ENCODE assay signal across 7 mouse cellular contexts in genomic region chr9:68655018-68656005, GRCm38 (mm10). TPM values are rescaled to one million over a fixed set of nuclear protein-coding genes. Genes with fewer than 3 reads are reported as not detected.
DNase-seq lines count a peak whose midpoint lies in the region; ATAC-seq and TF ChIP-seq lines count a peak whose summit lies in the region.

No protein-coding gene starts in this region.

- no peak for TF ChIP-seq EP300 in liver, embryonic 14.5 days (IDR thresholded peaks at IDR 0.05; ENCODE audit: low read depth)

- H3K9ac ChIP-seq in embryonic facial prominence, embryonic 15.5 days = peak overlapping the region; percentile 79
- peak overlapping the region; percentile 86 for H3K9ac ChIP-seq in heart, embryonic 14.5 days (ENCODE audit: low read length)
- H3K9ac ChIP-seq in kidney, postnatal 0 days (ENCODE audit: low read depth, low read length) = peak overlapping the region; percentile 59
- H3K9ac ChIP-seq in liver, embryonic 14.5 days (replicated peaks) = no peak overlapping the region
- H3K9ac ChIP-seq in neural tube, embryonic 15.5 days (replicated peaks) = peak overlapping the region; percentile 90

- no peak for TF ChIP-seq CTCF in kidney, postnatal 0 days (IDR thresholded peaks at IDR 0.05; ENCODE audit: low read depth)
- TF ChIP-seq CTCF in liver, embryonic 14.5 days (IDR thresholded peaks at IDR 0.05; ENCODE audit: low read depth) = no peak

- peak overlapping the region; percentile 89 for H3K4me3 ChIP-seq in embryonic facial prominence, embryonic 15.5 days (replicated peaks)
- peak overlapping the region; percentile 73 to 91 for H3K4me3 ChIP-seq in heart, embryonic 14.5 days (ENCODE audit: control insufficient read depth in 1 of 2, insufficient read depth in 1 of 2, low read depth in 1 of 2, low read length in 2 of 2)
- H3K4me3 ChIP-seq in kidney, postnatal 0 days (replicated peaks; ENCODE audit: low read depth, low read length) = peak overlapping the region; percentile 66
- H3K4me3 ChIP-seq in liver, embryonic 14.5 days (ENCODE audit: insufficient read depth in 1 of 2, low read depth in 2 of 2, low read length in 2 of 2) = peak overlapping the region; percentile 54 to 66
- peak overlapping the region; percentile 94 for H3K4me3 ChIP-seq in neural tube, embryonic 15.5 days (replicated peaks)

- no peaks in the 10 kb centered on the region for H3K9me3 ChIP-seq in embryonic facial prominence, embryonic 15.5 days (replicated peaks)
- no peaks in the 10 kb centered on the region for H3K9me3 ChIP-seq in heart, embryonic 14.5 days (ENCODE audit: control insufficient read depth, low read length)
- H3K9me3 ChIP-seq in kidney, postnatal 0 days (replicated peaks; ENCODE audit: low read length) = no peaks in the 10 kb centered on the region
- H3K9me3 ChIP-seq in liver, embryonic 14.5 days (ENCODE audit: control insufficient read depth, low read length) = no peaks in the 10 kb centered on the region
- no peaks in the 10 kb centered on the region for H3K9me3 ChIP-seq in neural tube, embryonic 15.5 days (replicated peaks)

- WGBS in embryonic facial prominence, embryonic 15.5 days = under 1% methylated on average over 31 of the region's 31 CpGs
- 2% methylated on average over 31 of the region's 31 CpGs for WGBS in heart, embryonic 14.5 days
- under 1% methylated on average over 31 of the region's 31 CpGs for WGBS in kidney, postnatal 0 days
- WGBS in liver, embryonic 14.5 days (ENCODE audit: insufficient replicate concordance) = 4% methylated on average over 31 of the region's 31 CpGs
- 2% methylated on average over 31 of the region's 31 CpGs for WGBS in neural tube, embryonic 15.5 days

- H3K4me2 ChIP-seq in embryonic facial prominence, embryonic 15.5 days (replicated peaks) = peak overlapping the region; percentile 94
- peak overlapping the region; percentile 99 for H3K4me2 ChIP-seq in heart, embryonic 14.5 days (ENCODE audit: low read length)
- peak overlapping the region; percentile 95 for H3K4me2 ChIP-seq in kidney, postnatal 0 days (ENCODE audit: low read length)
- peak overlapping the region; percentile 61 for H3K4me2 ChIP-seq in liver, embryonic 14.5 days (ENCODE audit: low read depth)
- peak overlapping the region; percentile 96 for H3K4me2 ChIP-seq in neural tube, embryonic 15.5 days

- peak; percentile 92 for DNase-seq in kidney, postnatal 0 days (ENCODE audit: low spot score)
- DNase-seq in liver, embryonic 14.5 days (ENCODE audit: low read depth in 3 of 3, low spot score in 3 of 3) = no peak

- peaks cover 22% of the 10 kb centered on the region for H3K4me1 ChIP-seq in embryonic facial prominence, embryonic 15.5 days
- peaks cover 0 to 6% of the 10 kb centered on the region in 2 experiments; a peak in 2 of 4 replicates for H3K4me1 ChIP-seq in heart, embryonic 14.5 days (ENCODE audit: control insufficient read depth in 2 of 2, insufficient read depth in 2 of 2, low read length in 2 of 2)
- 0 out of 2 replicates have a peak, but pooled peaks cover 3% of the 10 kb centered on the region for H3K4me1 ChIP-seq in kidney, postnatal 0 days (replicated peaks; ENCODE audit: insufficient read depth, low read length)
- H3K4me1 ChIP-seq in liver, embryonic 14.5 days (replicated peaks; ENCODE audit: control insufficient read depth in 2 of 2, insufficient read depth in 2 of 2, low read length in 1 of 2) = no peaks in the 10 kb centered on the region
- peaks cover 40% of the 10 kb centered on the region for H3K4me1 ChIP-seq in neural tube, embryonic 15.5 days

- no peaks in the 10 kb centered on the region; the same call in 1 of the 2 replicates for H3K27me3 ChIP-seq in embryonic facial prominence, embryonic 15.5 days
- H3K27me3 ChIP-seq in heart, embryonic 14.5 days (ENCODE audit: control insufficient read depth, insufficient read depth, low read length) = no peaks in the 10 kb centered on the region
- no peaks in the 10 kb centered on the region for H3K27me3 ChIP-seq in kidney, postnatal 0 days (ENCODE audit: insufficient read depth, low read length)
- H3K27me3 ChIP-seq in liver, embryonic 14.5 days (ENCODE audit: control insufficient read depth, insufficient read depth, low read length) = peaks cover 31% of the 10 kb centered on the region
- no peaks in the 10 kb centered on the region for H3K27me3 ChIP-seq in neural tube, embryonic 15.5 days (replicated peaks)

- peak; percentile 46; the same call in 1 of the 2 replicates for ATAC-seq in cerebellum, adult (ENCODE audit: insufficient number of reproducible peaks, low FRiP score, low TSS enrichment)
- ATAC-seq in embryonic facial prominence, embryonic 15.5 days (ENCODE audit: insufficient number of reproducible peaks, low FRiP score, low TSS enrichment, low read depth) = peak; percentile 27; the same call in 1 of the 2 replicates
- ATAC-seq in heart, embryonic 14.5 days (ENCODE audit: insufficient number of reproducible peaks, insufficient read depth, low FRiP score, low read depth) = no peak; the same call in 1 of the 2 replicates
- peak; percentile 73 for ATAC-seq in kidney, postnatal 0 days (replicated peaks; ENCODE audit: low FRiP score, low read depth)
- ATAC-seq in liver, embryonic 14.5 days (ENCODE audit: insufficient read depth) = no peak
- peak; percentile 49 for ATAC-seq in neural tube, embryonic 15.5 days (ENCODE audit: low FRiP score)
- no peak for ATAC-seq in monocyte, adult 5-6 weeks (replicated peaks; ENCODE audit: insufficient number of reproducible peaks, low FRiP score, low TSS enrichment, poor library complexity, severe bottlenecking)

- no peaks in the 10 kb centered on the region for H3K36me3 ChIP-seq in embryonic facial prominence, embryonic 15.5 days
- no peaks in the 10 kb centered on the region for H3K36me3 ChIP-seq in heart, embryonic 14.5 days (ENCODE audit: control insufficient read depth, insufficient read depth, low read length)
- H3K36me3 ChIP-seq in kidney, postnatal 0 days (ENCODE audit: insufficient read depth, low read length) = no peaks in the 10 kb centered on the region
- H3K36me3 ChIP-seq in liver, embryonic 14.5 days (replicated peaks; ENCODE audit: control insufficient read depth, insufficient read depth, low read depth) = no peaks in the 10 kb centered on the region
- H3K36me3 ChIP-seq in neural tube, embryonic 15.5 days = no peaks in the 10 kb centered on the region

- H3K27ac ChIP-seq in embryonic facial prominence, embryonic 15.5 days (replicated peaks) = peak overlapping the region; percentile 96
- no peak overlapping the region for H3K27ac ChIP-seq in heart, embryonic 14.5 days (replicated peaks in 1 of 2; ENCODE audit: control insufficient read depth in 1 of 2, insufficient read depth in 1 of 2, low read depth in 2 of 2, low read length in 2 of 2)
- H3K27ac ChIP-seq in kidney, postnatal 0 days = peak overlapping the region; percentile 48; the same call in 1 of the 2 replicates
- H3K27ac ChIP-seq in liver, embryonic 14.5 days = no peak overlapping the region
- H3K27ac ChIP-seq in neural tube, embryonic 15.5 days (replicated peaks) = peak overlapping the region; percentile 97

RNA-seq across cellular contexts. Expression of gene Rora, which starts 1.7 kb away (rescaled TPM):
- polyA plus RNA-seq in embryonic facial prominence, embryonic 15.5 days (2015; fragmentation: Nextera tagmentation; extraction: Ambion mirVana) = 27.2 and 27.3 TPM in 2 replicates
- 5.8 and 6.9 TPM in 2 replicates for polyA plus RNA-seq in heart, embryonic 14.5 days (2014; fragmentation: Nextera tagmentation; extraction: Ambion mirVana)
- polyA plus RNA-seq in kidney, postnatal 0 days (2015; fragmentation: Nextera tagmentation; extraction: Ambion mirVana) = 9.8 and 11.2 TPM in 2 replicates
- polyA plus RNA-seq in liver, embryonic 14.5 days (2012; rRNA removed) = 0.85 and 0.88 TPM in 2 replicates
- 2.9 and 3.6 TPM in 2 replicates for polyA plus RNA-seq in liver, embryonic 14.5 days (2014; fragmentation: Nextera tagmentation; extraction: Ambion mirVana)
- 17.3 and 18.1 TPM in 2 replicates for polyA plus RNA-seq in neural tube, embryonic 15.5 days (2015; fragmentation: Nextera tagmentation; extraction: Ambion mirVana)
- 3.4 to 5.8 TPM (median 4.6 TPM) in 3 replicates for total RNA-seq in monocyte, adult 5-6 weeks (2017)

Comparison
In these comparisons a context has a peak if more than half of its experiments do, and no peak if none do; other contexts are left out.
1. ATAC-seq: peak in cerebellum, adult (single experiment), embryonic facial prominence, embryonic 15.5 days (single experiment), kidney, postnatal 0 days (single experiment) and neural tube, embryonic 15.5 days (single experiment); none in heart, embryonic 14.5 days (single experiment), liver, embryonic 14.5 days (single experiment) and monocyte, adult 5-6 weeks (single experiment).
2. H3K27ac ChIP-seq: peak in embryonic facial prominence, embryonic 15.5 days (single experiment), kidney, postnatal 0 days (single experiment) and neural tube, embryonic 15.5 days (single experiment); none in heart, embryonic 14.5 days (0 of 2) and liver, embryonic 14.5 days (single experiment).
3. Peak in every context shown above with its lines, with median percentiles within 50 percentile points of each other: H3K4me2 ChIP-seq and H3K4me3 ChIP-seq.